Mouse (Mus musculus): ENCODE measurements around the gene Clca3b.
"Not testable (repeated sequence)": the region's sequence is repeated elsewhere in the genome, so short reads cannot be mapped to it uniquely, and the experiment has no call there.

Gene Clca3b

DNA sequence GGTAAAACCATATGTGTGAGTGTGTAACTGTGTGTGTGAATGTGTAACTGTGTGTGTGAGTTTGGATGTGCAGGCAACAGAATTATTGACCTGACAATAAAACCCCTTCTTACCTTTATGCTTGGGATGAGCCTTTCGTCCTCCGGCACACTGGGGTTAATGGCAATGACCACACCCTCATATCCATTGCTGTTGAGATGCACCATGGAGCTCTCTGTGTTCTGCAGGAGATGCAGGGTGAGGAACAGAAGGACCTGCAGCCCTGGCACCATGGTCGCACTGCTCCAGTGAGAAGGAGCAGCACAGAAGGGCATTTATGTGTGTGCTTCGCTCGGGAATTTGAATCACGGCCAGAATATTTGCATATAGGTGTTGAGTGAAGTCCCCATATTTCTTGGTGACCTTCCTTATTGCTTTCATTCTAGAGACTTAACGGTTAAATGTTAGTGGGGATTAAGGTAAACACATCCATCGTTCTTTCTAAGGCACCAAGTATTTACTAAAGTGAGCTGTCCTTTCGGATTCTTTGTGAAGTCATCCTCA, at the start of gene Clca3b:
Clca3b (minus strand) TSS at position 344 of the 543 bp plus-strand sequence.
- not testable (repeated sequence) for DNase-seq

DNA sequence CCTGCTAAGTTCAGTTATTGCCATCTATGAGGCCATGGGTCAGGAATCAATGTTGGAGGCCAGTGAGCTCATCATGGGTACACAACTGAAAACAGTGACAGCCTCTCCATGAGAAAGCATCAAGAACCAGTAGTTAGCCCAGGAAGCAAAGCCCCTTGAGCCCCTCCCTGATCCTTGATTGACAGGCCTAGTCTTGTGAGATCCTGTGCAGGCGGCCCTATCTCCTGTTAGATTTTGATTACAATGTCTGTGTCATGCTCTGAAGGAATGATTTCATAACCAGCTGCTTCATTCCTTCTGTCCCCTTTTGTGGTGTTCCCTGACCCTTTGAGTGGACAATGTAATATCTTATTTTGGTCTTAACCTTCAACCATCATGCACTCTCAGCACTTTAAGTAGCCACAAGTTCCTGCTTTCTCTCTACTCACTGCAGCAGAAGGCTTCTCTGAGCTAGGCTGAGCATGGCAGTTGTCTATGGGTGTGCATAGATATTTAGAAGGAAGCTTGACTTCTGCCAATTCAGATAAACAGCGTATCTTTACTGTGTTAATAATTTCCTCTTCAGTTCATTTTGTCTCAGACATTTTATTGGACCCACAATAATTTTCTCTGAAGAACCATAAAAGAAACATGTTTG, 48.0 kb upstream of the Clca3b start:
- DNase-seq = no peak

DNA sequence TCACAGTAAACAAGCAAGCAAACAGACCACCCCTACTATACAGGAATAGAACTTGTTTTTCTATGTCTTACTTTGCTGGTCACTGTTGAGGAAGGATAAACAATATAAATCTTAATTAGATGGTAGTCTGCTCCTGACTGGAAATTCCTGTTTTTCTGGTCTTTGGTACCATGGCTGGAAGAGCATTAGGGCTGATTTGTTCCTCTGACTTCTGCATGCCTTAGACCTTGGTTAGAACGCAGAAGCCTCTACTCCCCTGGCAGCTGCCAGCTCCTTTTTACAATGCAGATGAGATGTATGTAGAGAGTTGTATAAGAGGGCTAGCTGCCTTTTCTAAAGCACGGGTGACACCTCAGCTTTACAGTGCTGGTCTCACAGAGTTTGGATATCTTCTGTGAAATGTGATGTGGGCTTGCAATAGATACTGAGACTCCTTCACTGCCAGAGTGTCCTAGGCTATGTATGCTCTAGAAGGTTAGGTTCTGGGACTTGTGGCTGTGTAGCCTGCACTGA, 41.1 kb upstream of the Clca3b start:
- no peak for DNase-seq

DNA sequence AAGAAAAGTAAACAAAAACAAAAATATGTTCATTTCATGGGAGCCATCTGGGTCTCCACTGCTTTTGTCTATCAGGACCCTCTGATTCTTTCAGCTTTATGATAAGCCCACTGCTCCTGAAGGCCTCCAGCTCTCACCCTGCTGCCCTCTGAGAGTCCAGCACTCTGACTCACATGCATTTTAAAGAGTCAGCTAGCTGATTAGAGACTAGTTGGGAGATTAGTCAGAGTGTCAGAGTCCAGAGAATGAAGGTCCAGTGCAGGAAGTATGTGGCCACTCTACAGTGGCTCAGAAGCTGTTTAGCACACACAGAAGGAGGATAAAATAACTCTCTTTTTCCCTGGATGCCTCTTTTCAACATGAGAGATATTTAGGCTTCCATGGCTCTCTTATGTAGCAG, 37.8 kb upstream of the Clca3b start:
- no peak for DNase-seq

DNA sequence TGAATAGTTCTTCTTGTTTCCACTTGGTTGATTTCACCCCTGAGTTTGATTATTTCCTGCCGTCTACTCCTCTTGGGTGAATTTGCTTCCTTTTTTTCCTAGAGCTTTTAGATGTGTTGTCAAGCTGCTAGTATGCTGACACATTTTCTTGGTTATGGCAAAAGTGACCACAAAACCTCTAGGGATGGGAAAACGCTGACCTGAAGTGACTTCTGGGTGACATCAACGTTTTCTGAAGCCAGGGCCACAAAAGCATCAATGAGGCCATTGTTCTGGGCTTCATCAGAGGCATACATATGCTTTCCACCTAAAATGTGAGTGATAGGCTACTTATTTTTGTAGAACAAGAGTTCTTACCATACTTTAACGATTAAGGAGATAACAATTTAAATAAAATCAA, 22.9 kb upstream of the Clca3b start:
- not testable (repeated sequence) for DNase-seq

DNA sequence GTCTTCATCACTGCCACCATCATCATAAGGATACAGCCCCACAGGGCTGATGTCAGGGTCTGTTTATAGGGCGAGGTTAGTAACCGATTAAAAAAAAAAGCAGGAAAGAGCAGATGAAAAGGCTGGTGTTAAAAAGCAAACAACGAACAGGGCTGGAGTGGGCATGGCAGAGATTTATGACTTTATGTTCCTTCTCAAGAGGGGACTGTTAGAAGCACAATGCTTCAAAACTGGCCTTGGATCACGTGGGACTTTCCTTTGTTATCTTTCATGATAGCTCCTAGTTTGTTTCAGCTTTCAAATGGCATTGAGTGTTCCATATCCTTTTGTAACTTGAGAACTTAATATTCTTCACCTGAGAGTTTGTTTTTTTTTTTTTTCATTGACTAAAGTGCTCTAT, 427 bp upstream of the Clca3b start:
- no peak for DNase-seq

DNA sequence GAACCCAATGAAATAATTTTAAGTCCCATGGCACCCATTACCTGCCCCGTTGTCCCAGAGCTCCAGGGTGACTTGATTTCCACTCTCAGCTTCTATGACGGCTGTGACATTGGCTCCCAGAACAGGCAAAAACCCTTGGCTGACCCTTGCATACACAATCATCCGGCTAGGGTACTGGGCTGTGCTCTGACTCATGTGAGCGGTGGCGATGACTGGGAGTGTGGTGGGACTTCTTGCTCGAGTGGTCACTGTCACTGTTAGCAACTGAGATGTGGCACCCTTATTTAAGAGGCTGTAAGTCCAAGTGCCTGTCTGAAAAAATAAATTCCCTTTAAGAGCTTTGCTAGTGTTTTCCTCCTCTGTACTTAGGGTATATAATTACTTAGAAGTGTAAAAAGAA, 21.9 kb downstream of the Clca3b start:
- no peak for DNase-seq

DNA sequence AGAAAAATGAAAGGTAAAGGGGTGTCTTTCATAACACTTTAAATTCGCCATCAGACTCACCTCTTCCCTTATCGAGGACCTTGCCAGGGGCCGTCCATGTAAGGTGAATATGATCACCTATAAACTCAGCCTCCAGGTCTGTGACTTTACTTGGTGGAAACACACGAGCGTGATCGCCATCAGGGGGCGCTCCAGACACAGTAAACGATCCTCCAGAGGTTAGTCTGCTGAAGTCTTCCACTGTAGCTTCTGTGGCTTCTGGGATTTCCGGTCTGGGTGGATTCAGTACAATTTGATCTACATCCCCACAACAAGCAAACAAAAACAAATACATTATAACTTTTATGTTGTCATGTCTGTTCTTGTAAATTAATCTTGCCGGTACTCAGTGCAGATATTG, 24.0 kb downstream of the Clca3b start:
- peak; percentile 47 for DNase-seq

DNA sequence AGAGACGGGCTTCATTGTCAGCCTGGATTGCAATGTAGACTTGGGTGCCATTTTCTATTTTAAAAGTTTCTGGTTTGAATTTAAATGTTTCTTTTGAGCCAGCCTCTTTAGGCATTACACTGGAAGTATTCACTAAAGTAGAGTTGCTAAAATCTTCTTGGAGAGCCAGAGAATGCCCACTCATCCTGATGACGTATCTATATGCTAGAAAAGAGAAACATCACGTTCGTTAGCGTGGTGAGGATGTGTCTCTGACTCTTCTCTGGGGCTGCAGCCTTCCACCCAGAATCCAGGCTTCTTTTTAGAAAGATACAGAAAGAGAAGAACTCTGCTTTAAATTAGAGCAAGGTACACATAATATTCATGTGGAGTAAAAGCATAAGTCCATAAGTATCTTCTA, 25.8 kb downstream of the Clca3b start:
- DNase-seq = no peak

DNA sequence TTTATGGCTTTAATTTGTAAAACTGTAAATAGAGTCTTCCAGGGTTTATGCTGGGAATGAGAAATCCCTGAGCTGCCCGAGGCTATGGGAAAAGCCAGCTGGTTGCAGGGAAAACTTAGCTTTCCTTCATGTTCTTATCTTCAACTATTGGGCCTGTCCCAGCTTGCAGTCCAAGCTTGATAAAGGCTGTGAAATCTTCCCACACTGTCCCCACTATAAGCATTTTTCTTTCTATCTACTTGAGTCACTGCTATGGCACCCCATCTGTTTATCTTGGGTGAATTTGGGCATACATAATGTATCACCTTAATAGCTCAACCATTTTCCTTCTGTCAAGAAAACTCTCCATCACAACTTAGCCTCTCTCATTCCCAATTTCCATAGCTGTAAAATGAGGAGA, 28.5 kb downstream of the Clca3b start:
- DNase-seq = no peak

DNA sequence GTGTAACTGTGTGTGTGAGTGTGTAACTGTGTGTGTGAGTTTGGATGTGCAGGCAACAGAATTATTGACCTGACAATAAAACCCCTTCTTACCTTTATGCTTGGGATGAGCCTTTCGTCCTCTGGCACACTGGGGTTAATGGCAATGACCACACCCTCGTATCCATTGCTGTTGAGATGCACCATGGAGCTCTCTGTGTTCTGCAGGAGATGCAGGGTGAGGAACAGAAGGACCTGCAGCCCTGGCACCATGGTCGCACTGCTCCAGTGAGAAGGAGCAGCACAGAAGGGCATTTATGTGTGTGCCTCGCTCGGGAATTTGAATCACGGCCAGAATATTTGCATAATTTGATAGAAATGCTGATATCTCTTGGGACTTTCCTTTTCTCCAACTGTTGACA, 29.9 kb downstream of the Clca3b start, which contains the start of gene Clca3a2:
Clca3a2 (minus strand) TSS at position 276 of the 400 bp plus-strand sequence.
- not testable (repeated sequence) for DNase-seq

DNA sequence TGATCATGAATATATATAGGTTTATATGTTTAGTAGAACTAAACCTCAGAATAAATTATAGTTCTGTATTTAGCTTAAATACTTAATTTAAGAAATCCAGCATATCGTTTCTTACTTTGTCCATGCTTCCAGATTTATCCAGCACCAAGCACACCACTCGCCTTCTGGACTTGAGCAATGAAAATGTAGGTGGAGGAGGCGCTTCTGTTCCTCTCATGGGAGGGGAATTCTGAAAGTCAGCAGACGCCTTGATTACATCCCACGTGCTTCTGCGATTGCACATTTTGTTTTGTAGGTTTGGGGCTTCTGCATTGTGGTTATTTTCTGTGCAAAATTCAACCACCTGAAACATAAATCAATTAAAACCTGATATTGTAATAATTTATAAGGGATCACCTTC, 35.8 kb downstream of the Clca3b start:
- not testable (repeated sequence) for DNase-seq

DNA sequence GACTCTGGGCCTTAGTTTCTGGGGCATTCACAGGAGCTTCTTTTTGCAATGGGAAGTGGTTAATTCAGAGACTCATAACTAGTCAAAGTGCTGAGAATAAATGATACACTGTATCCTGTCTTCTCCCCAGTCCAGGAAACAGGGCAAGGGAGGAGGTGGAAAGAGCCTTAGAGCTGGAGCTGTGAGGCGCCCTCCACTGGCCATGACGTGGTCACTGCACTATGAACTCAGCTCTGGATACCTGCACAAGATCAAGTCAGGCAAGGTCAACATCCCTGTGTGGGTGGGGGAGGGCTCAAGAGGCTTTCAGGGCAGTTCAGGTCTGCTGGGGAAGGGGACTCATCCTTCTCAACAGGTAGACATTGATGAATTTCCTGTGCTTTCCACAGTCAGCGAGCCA, 37.3 kb downstream of the Clca3b start:
- DNase-seq = no peak

DNA sequence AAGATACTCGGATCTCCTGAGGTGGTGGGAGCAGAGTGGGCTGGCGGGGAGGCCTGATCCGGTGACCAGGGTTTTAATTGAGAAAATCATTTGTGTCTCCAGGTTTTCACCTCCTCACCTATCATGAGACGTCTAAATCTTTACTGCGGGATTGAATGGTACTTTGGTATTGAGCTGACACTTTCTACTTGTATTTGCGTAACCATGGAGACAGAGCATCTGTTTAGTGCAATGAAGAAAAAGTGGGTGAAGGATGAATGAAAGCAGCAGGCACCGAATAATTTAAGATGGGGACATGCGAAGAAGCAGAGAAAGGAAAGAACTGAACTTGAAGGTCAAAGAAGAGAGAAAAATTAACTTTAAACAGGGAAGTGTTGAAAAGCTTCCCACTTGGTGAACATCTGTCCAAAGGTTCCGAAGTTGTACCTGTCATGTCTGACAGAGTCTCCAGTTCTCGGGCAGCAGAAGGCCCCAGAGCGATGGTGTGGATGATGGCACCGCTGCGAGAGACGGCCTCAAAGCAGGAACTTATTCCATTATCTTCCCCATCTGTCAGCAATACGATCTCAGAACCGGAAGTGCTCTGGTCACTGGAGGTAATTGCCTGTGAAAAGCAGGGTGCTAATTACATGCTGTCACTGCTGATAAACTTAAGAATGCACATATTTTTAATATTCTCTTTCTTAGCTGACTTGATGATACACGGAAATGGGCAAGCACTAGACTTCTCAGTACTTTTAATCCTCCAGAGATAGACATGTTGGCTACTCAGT, 40.8 kb downstream of the Clca3b start:
- DNase-seq = not testable (repeated sequence)

DNA sequence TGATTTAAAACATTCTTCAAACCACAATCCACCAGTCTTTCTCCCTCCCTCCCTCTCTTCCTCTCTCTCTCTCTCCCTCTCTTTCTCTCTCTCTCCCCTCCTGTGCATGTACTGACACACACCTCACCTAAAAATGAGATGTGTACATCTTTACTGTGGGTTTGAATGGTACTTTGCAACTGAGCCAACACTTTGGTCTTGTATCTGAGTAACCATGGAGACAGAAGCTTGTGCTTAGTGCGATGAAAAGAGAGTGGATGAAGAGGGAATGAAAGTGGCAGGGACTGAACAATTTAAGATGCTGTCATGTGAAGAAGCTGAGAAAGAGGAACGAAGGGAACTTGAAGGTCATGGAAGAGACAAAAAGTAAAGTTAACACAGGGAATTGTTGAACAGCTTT, 42.5 kb downstream of the Clca3b start:
- DNase-seq = not testable (repeated sequence)

DNA sequence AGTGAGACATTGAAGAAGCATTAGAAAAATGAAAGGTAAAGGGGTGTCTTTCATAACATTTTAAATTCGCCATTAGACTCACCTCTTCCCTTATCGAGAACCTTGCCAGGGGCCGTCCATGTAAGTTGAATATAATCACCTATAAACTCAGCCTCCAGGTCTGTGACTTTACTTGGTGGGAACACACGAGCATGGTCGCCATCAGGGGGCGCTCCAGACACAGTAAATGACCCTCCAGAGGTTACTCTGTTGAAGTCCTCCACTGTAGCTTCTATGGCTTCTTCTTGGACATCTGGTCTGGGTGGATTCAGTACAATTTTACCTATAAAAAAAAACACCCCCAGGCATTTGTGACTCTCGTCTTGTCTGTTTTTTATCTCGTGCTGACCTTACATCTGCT, 47.3 kb downstream of the Clca3b start:
- DNase-seq = no peak

DNA sequence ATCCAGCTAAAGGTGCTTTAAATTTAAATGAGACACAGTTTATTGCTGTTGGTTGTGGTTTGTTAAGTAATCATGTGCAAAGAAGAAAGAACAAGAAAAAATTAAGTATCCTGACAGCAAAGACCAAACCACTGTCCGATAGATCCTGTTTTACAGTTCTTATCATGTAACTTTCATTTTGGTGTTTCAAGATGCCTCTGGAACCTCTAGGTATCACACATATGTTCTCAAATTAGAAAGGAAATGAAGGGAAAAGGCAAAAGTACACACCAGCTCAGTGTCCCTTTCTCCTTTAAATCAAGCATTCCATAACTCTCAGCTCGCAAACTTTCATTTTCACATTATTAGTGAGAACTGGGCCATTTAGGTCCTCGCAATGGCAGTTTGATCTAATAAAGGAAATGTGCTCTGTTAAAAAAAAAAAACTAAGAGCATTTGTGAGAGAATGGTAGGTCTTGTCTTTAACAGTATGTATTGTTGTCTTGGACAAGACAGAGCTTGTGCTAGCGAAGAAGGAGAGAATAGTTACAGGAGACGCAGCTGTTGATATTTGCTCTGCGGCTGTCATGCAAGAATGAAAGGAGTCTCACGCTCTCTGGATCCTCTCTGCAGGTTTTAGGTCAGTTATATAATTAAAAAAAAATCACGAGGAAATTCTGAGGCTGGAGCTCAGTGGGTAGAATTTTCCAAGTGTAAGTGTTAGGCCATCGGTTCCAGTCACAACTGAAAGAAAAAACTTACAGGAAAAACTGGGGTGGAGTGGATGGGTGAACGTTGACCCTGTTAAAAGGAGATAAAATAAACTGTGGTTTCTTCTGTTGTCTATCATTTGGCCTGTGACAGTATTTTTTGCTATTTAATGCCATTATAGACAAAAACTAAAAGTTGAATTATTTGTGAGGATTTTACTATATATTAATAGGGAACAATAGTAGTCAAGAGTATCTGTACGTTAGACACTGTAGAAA, 63.7 kb downstream of the Clca3b start:
- DNase-seq = no peak
